Mouse (Mus musculus): ENCODE data around the gene Chrm5.

The Chrm5 gene

GRCm38 (mm10) chr2:112430403-112430802 is 50.2 kb downstream of the Chrm5 start:
- no peak for DNase-seq (ENCODE audit: low read depth in 1 of 2, low spot score in 2 of 2)

- DNase-seq (ENCODE audit: low read depth in 1 of 2, low spot score in 2 of 2), result no peak
These were observed 50.9 kb downstream of the Chrm5 start for GRCm38 (mm10) chr2:112429665-112430064.
